Mouse (Mus musculus) adrenal gland, postnatal 36 days (tissue): ENCODE measurements at regions not wholly inside any gene's neighbourhood (a gene's known extent, or its start where the extent isn't known, plus 50 kb on each side); places are given as distances from the start of the nearest gene placed in this dataset.

ENCODE experiments used
- DNase-seq, 2 experiments: peaks; one replicate each; pipeline ENCODE4 v3.0.0; 2021; ENCODE audit warnings: mixed read lengths in 1 of 2

- no peak for DNase-seq
Observed at GRCm38 (mm10) chr1:120396290-120396689, 55.9 kb downstream of the C1ql2 start.

- DNase-seq: peak in 1 of 2 experiments; percentile 4
Observed at GRCm38 (mm10) chr1:120403304-120403703, 62.9 kb downstream of the C1ql2 start.

- DNase-seq: no peak
Observed at GRCm38 (mm10) chr1:120416007-120416406, 75.6 kb downstream of the C1ql2 start.
